Mouse (Mus musculus) heart, embryonic 15.5 days (tissue): ENCODE measurements around the gene Top2a. TPM values are rescaled to one million over a fixed set of nuclear protein-coding genes. Genes with fewer than 3 reads are reported as not detected.

Source experiments
- ATAC-seq: fragments of 200-750 bp; cut with Nextera tagmentation; replicated peaks from 2 replicates; pipeline ENCODE4 v1.8.0; 2017; ENCODE audit warnings: low read depth, moderate TSS enrichment; ENCODE audit not compliant: insufficient number of reproducible peaks, insufficient read depth, low FRiP score
- H3K27ac ChIP-seq: fragments of 300-500 bp; sonication (generic); 2 replicates; pipeline ENCODE4 v1.5.1; 2015; ENCODE audit warnings: mild to moderate bottlenecking, inconsistent platforms
- H3K27me3 ChIP-seq: fragments of 300-500 bp; sonication (generic); 2 replicates; pipeline ENCODE4 v1.6.1; 2015; ENCODE audit warnings: inconsistent platforms
- H3K36me3 ChIP-seq: fragments of 300-500 bp; sonication (generic); 2 replicates; pipeline ENCODE4 v1.6.1; 2015; ENCODE audit warnings: mild to moderate bottlenecking, inconsistent platforms
- H3K4me1 ChIP-seq: fragments of 300-500 bp; sonication (generic); replicated peaks from 2 replicates; pipeline ENCODE4 v1.6.1; 2015; ENCODE audit warnings: inconsistent platforms
- H3K4me2 ChIP-seq: fragments of 300-500 bp; sonication (generic); 2 replicates; pipeline ENCODE4 v1.6.1; 2015; ENCODE audit warnings: inconsistent platforms, mild to moderate bottlenecking, moderate library complexity
- H3K4me3 ChIP-seq: fragments of 300-500 bp; sonication (generic); 2 replicates; pipeline ENCODE4 v1.5.1; 2015; ENCODE audit warnings: mild to moderate bottlenecking, inconsistent platforms
- H3K9ac ChIP-seq: fragments of 300-500 bp; sonication (generic); 2 replicates; pipeline ENCODE4 v1.6.1; 2015; ENCODE audit warnings: mild to moderate bottlenecking, inconsistent platforms
- H3K9me3 ChIP-seq: fragments of 300-500 bp; sonication (generic); replicated peaks from 2 replicates; pipeline ENCODE4 v1.6.1; 2016; ENCODE audit warnings: inconsistent platforms
- WGBS: fragments of 180-500 bp; shearing (Covaris S2); methylation state at CpG from one replicate; pipeline ENCODE4 v1.1.7; 2015; ENCODE audit warnings: mixed read lengths; 5-methylcytosine and 5-hydroxymethylcytosine counted together
- polyA plus RNA-seq: library from polyadenylated mRNA; unstranded; fragments of >200 nt; fragmentation: Nextera tagmentation; extraction: Ambion mirVana; gene quantifications from 2 replicates; pipeline ENCODE4 v1.2.1, GENCODE M21; 2015

Top2a gene
- polyA plus RNA-seq, 1 experiment from 2014 or later: 149 TPM

DNA sequence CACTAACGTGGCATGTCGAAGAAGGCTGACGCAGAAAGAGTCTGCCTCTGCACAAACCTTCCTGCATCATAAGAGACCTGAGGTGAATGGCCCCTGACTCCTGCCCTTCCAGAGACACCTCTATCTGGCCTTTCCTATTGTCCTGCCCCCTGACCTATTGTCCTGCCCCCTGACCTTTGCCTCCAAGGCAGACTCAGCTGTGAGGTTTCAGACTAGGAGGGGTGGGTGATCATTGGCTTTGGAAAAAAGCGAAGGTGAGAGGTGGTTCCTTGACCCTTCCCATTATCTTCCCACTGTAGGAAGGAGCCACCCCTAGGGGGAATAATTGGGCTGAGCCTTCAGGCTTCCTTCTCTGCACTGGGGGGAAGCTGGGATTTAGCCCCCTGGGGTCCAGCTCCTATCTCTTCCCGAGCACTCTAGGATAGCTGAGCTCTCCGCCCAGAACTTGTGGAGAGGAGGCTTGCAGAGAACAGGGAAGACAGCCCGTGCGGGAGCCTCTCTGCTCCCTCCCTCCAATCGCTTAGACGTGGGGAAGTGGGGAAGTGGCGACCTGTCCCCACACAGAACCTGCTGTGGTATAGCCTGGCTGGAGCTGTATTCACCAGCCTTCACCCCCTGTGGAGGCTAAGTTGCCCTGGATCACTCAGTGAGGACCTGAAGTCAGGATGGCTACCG is 61.4 kb downstream of the Top2a start:
- Histone ChIP-seq H3K9me3 (no peaks in the 10 kb centered on the region), H3K36me3 (peaks cover 8% of the 10 kb centered on the region), H3K27ac (peak overlapping the region; percentile 91), H3K4me3 (peak overlapping the region; percentile 70), H3K9ac (peak overlapping the region; percentile 53), H3K27me3 (no peaks in the 10 kb centered on the region), H3K4me1 (peaks cover 92% of the 10 kb centered on the region), H3K4me2 (peak overlapping the region; percentile 95)
- no peak for ATAC-seq
- 20% methylated on average over 12 of the region's 12 CpGs for WGBS

DNA sequence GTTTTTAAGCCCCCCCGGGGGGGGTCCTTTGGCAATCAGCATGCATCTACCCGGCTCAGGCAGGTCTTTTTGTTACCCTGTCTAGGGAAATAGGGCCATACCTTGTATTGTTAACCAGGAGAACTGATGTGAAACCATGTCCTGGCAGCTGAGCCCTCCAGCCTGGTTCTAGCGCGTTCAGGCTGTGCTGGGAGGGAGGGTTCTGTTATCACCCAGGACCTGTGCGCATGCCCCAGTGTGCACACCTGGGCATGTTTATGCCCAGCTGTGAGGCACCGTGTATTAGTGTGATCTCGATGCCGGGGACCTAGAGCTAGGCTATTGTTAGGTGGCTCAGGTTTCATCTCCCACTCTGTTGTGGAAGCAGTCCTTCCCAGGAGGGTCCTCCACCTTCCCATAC is 62.2 kb downstream of the Top2a start:
- Histone ChIP-seq H3K4me3 (peak overlapping the region; percentile 70), H3K27me3 (no peaks in the 10 kb centered on the region), H3K9me3 (no peaks in the 10 kb centered on the region), H3K4me2 (peak overlapping the region; percentile 95), H3K9ac (peak overlapping the region; percentile 75), H3K27ac (peak overlapping the region; percentile 91), H3K4me1 (peaks cover 84% of the 10 kb centered on the region), H3K36me3 (peaks cover 10% of the 10 kb centered on the region)
- ATAC-seq: no peak
- 19% methylated on average over 8 of the region's 8 CpGs for WGBS

DNA sequence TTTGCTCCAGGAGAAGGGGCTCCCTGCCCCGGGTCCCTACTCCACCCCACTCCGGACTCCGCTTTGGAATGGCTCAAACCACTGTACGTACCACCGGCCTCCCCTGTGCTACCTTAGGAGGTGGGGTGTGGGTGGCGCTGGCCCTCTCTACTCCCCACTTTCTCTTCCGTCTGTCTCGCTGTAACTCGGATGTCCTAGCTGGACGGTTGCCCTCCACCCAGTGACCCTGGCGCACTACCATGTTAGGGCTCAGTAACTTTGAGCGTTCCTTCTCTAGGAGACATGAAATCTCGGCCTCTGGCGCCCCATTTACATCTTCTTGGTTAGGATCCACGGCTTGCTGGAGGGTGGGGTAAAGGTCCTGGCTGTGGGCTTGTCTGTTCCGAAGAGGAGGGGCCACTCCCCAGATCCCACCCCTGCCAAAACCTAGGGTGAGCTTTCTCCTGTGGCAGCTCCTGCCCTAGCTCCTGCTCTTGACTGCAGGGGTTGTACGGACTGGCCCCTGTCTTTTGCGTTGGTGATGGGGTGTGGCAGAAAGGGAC is 62.9 kb downstream of the Top2a start:
- Histone ChIP-seq H3K4me1 (peaks cover 83% of the 10 kb centered on the region), H3K4me3 (peak overlapping the region; percentile 70), H3K9me3 (no peaks in the 10 kb centered on the region), H3K4me2 (peak overlapping the region; percentile 95), H3K9ac (peak overlapping the region; percentile 75), H3K36me3 (peaks cover 9% of the 10 kb centered on the region), H3K27ac (peak overlapping the region; percentile 91), H3K27me3 (no peaks in the 10 kb centered on the region)
- 23% methylated on average over 18 of the region's 18 CpGs for WGBS
- ATAC-seq: no peak

DNA sequence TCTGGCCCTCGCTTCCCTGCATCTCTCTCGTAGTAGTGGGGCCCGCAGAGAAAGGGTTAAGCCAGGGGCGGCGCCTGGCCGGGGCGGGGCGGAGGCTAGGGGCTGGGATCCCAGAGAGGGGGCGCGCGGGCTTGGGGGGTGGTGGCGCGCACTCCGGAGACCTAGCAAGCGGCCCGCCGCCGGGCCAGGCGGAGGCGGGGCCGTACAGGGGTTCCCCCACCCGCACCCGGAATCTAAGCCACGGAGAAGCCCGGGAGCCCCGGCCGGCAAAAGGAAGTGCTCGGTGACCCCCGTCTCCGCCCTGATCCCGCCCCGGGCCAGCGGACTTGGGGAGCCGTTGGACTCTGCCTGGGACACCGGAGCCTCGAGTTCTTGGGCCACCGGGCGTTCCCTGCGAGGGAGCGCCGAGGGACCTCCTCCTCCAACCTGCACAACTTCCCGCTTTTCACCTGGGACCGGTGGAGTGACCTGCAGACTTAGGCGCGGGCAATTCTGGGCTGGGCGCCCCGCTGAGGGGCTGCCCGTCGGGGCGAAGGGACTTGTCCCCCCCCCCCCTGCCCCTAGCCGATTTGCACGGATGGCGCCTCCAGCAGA is 63.6 kb downstream of the Top2a start:
- Histone ChIP-seq H3K27ac (peak overlapping the region; percentile 91), H3K4me2 (peak overlapping the region; percentile 95), H3K4me1 (peaks cover 82% of the 10 kb centered on the region), H3K9me3 (no peaks in the 10 kb centered on the region), H3K27me3 (no peaks in the 10 kb centered on the region), H3K4me3 (peak overlapping the region; percentile 70), H3K9ac (peak overlapping the region; percentile 75), H3K36me3 (peaks cover 9% of the 10 kb centered on the region)
- WGBS: 1% methylated on average over 53 of the region's 53 CpGs
- peak; percentile 14 for ATAC-seq

DNA sequence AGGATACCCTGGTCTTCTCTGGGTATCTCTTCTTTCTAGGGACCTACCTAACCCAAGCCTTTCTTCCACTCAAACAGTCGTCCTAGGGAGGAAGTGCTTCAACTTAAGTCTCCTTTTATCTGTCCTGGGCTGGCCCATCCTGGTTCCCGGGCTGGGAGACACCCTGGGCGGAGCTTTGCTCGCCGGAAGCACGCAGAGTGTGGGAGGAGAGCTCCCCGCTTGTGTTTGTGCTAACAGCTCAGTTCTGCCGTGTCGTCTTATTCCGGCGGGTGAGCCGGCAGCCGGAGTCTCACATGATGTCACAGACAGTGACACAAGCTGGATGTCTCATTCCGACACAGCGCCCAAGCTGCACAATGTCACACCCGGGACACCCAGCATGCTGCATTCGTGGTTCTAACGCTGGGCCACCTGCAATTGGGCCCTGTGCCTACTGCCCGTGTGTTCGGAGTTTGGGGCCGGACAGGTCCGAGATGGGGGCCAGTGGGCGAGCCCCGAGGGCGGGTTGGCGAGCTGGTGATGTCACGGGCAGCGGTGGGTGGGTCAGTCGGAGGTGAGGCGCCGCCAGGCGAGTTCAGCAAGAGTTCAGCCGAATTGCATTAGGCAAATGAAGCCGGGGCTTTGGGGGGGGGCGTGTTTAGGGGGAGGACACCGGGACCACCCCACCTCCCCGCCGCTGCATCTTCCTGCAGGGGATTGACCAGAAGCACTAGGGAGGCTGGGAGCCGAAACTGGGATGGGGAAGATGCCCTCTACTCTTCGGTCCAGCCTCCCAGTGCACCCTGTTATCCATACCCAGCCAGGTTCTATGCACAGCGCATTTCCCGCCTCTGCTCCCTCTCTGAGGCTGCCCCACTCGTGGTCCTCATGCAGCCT is 64.3 kb downstream of the Top2a start:
- peak overlapping the region; percentile 70 for H3K4me3 ChIP-seq
- peaks cover 9% of the 10 kb centered on the region for H3K36me3 ChIP-seq
- H3K9ac ChIP-seq: peak overlapping the region; percentile 75
- H3K9me3 ChIP-seq: no peaks in the 10 kb centered on the region
- peak overlapping the region; percentile 95 for H3K4me2 ChIP-seq
- H3K27me3 ChIP-seq: no peaks in the 10 kb centered on the region
- H3K27ac ChIP-seq: peak overlapping the region; percentile 91
- under 1% methylated on average over 43 of the region's 43 CpGs for WGBS
- H3K4me1 ChIP-seq: peaks cover 82% of the 10 kb centered on the region
- peak; percentile 5; the same call in 1 of the 2 replicates for ATAC-seq

DNA sequence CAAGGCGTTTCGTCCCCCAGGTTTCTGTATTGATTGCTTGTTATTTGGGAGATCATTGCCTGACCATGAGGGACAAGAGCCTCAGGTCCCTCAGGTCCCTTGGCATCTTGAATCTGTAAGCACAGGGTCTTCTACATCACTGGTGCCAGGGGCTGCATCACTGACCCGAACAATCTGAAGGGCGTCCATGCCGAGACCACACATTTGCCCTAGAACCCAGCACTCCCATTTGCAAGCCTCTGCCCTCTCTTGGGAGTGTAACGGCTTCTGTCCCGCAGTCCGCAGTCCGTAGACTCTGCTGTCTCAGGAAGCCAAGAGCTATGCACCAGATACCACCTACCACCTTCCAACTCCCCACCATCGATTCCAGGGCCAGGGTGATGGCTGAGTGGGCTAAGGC is 67.6 kb downstream of the Top2a start:
- ATAC-seq: no peak
- Histone ChIP-seq H3K9ac (no peak overlapping the region), H3K4me1 (peaks cover 81% of the 10 kb centered on the region), H3K4me3 (no peak overlapping the region), H3K27me3 (no peaks in the 10 kb centered on the region), H3K9me3 (no peaks in the 10 kb centered on the region), H3K4me2 (no peak overlapping the region), H3K36me3 (peaks cover 12% of the 10 kb centered on the region), H3K27ac (no peak overlapping the region)
- WGBS: 71% methylated on average over 10 of the region's 10 CpGs

DNA sequence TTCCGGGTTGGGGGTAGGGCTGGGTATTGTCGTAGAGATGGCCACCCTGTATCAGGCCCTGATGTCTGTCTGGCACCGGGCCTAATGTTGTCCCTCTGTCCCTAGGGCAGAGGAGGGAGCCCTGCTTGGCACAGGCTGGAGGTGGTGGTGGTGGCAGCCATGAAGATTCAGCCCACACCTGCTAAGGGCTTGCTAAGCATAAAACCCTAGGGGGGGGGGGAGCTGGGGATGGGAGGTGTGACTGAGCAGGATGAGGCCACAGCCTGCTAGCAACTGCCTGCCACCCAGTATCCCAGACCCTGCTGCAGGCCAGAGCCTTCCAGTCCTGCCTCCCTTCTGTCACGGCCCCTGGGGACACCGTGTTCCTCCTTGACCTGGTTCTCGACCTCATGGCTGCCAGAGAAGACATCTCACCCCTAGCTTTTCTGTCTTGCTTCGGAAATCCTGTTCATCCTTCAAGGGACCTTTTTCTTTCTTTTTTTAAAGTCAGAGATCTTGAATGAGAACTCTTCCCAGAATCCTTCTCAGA is 68.2 kb downstream of the Top2a start:
- H3K4me1 ChIP-seq: peaks cover 81% of the 10 kb centered on the region
- no peaks in the 10 kb centered on the region for H3K9me3 ChIP-seq
- H3K36me3 ChIP-seq: peaks cover 12% of the 10 kb centered on the region
- H3K9ac ChIP-seq: no peak overlapping the region; the same call in 1 of the 2 replicates
- peak overlapping the region; percentile 88 for H3K27ac ChIP-seq
- no peaks in the 10 kb centered on the region for H3K27me3 ChIP-seq
- no peak overlapping the region for H3K4me2 ChIP-seq
- WGBS: 27% methylated on average over 7 of the region's 7 CpGs
- no peak overlapping the region for H3K4me3 ChIP-seq
- no peak for ATAC-seq

DNA sequence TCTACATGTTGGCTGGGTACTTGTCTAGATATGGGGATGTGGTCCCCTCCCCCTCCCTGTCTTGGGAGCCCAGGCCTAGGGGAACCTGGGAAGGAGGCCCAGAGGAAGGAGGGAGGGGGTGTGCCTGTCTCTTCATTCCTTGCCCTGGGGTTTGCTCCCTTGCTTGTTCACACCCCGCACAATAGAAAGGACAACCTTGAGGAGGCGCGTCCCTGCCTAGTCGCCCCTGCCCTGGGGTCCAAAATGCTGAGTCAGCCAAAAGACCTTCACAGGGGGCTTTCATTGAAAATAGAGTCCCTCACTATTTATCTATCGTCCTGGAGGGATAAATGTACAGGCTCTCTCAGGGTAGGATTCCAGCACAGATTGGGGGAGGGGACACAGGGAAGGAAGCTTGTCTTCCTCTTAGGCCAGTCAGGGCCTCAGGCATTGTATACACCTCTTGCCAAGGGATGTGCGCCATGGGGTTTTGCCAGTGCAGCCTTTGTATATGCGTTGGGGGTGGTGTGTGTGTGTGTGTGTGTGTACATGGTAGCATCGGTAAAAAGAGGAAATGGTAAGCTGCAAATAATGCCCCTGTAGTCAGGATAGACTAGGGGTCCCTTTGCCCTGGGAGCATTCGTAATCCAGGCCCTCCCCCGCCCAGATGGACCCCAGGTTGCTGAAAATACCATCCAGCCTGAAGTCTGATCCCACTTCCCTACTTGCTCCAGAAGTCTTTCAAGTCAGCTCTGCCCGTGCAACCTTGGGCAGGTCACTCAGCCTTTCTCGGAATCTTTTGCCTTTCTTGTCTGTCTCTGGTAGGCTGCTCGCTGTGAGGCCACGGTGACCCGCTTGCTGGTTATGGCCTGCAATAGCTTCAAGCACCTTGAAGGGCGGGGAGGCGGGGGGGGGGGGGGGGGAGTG is 68.9 kb downstream of the Top2a start:
- Histone ChIP-seq H3K27me3 (no peaks in the 10 kb centered on the region), H3K4me2 (peak overlapping the region; percentile 48), H3K9me3 (no peaks in the 10 kb centered on the region), H3K4me3 (no peak overlapping the region), H3K27ac (peak overlapping the region; percentile 88), H3K36me3 (peaks cover 16% of the 10 kb centered on the region), H3K9ac (peak overlapping the region; percentile 19; the same call in 1 of the 2 replicates), H3K4me1 (peaks cover 82% of the 10 kb centered on the region)
- 22% methylated on average over 17 of the region's 17 CpGs for WGBS
- ATAC-seq: no peak

DNA sequence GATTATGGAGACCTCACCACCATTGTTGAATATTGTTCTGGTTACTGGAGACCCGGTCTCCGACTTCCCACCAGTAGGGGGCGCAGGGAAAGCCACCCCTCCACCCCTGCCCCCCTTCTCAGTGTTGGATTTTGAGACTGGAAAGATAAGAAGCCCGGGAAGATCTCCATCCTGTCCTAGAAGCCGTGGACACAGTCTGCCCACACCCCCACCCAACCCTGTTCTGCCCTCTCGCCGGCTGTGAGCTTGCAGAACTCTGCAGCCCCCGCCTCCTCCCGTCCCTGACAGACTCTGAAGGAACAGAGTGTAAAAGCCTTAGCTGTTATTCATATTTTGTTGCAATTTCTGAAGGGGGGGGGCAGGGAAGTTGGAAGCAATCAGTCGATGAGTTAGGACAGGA is 69.6 kb downstream of the Top2a start:
- Histone ChIP-seq H3K9me3 (no peaks in the 10 kb centered on the region), H3K4me2 (peak overlapping the region; percentile 48), H3K27me3 (no peaks in the 10 kb centered on the region), H3K27ac (peak overlapping the region; percentile 88), H3K9ac (no peak overlapping the region), H3K36me3 (peaks cover 16% of the 10 kb centered on the region), H3K4me1 (peaks cover 82% of the 10 kb centered on the region), H3K4me3 (0 out of 2 replicates have a peak overlapping the region, but pooled peaks have one; percentile 6)
- 9% methylated on average over 10 of the region's 10 CpGs for WGBS
- ATAC-seq: peak; percentile 37

DNA sequence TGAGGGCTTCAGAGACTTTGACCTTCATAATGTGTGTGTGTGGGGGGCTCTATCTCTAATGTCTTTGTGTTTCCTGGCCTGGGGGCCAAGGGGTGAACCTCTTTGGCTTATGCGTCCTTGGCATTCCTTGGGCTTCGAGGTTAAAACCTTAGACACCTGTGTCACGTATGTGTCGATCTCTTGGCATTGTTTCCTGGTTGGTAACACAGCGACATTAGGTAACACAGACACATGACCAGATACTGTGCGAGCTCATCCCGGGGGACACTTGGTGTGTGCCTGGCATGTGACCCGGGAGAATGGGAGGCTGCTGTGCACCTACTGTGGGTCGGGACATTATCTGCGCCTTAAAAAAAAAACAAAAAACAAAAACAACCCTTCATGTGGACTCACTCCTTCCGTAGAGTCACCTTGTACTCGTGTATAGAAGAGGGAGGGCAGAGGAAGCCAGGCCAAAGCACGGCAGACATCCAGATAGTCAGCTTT is 70.1 kb downstream of the Top2a start:
- Histone ChIP-seq H3K9me3 (no peaks in the 10 kb centered on the region), H3K4me1 (peaks cover 82% of the 10 kb centered on the region), H3K27me3 (no peaks in the 10 kb centered on the region), H3K4me3 (0 out of 2 replicates have a peak overlapping the region, but pooled peaks have one; percentile 6), H3K36me3 (peaks cover 16% of the 10 kb centered on the region), H3K9ac (no peak overlapping the region), H3K4me2 (peak overlapping the region; percentile 48), H3K27ac (peak overlapping the region; percentile 88)
- ATAC-seq: no peak
- WGBS: 18% methylated on average over 13 of the region's 13 CpGs
